Mouse (Mus musculus) erythroid progenitor cell, adult 5-6 weeks (primary cell): ENCODE results near the gene Pdzd3. TPM values are rescaled to one million over a fixed set of nuclear protein-coding genes. Genes with fewer than 3 reads are reported as not detected.
"Not testable (repeated sequence)": the region's sequence is repeated elsewhere in the genome, so short reads cannot be mapped to it uniquely, and the experiment has no call there.

Experiments used
- ATAC-seq: replicated peaks from 2 replicates; pipeline ENCODE4 v1.8.0; 2016; ENCODE audit warnings: moderate number of reproducible peaks, mild to moderate bottlenecking, moderate TSS enrichment, inconsistent platforms; ENCODE audit not compliant: poor library complexity, low FRiP score, severe bottlenecking
- total RNA-seq, 2 experiments: library from RNA; stranded (forward) in 1 of 2; stranded (reverse) in 1 of 2; fragments of 150-400 nt in 1 of 2; fragments of 186-747, 209-891 nt in 1 of 2; gene quantifications; 2 replicates each; pipeline versions ENCODE4 v1.2.3 to v1.2.4; 2015 to 2017; ENCODE audit warnings: low replicate concordance in 2 of 2

Gene Pdzd3
- not detected in 2 replicates for total RNA-seq (2015; ENCODE audit: low replicate concordance)
- total RNA-seq (2017; ENCODE audit: low replicate concordance): not detected in 2 replicates

- ATAC-seq: no peak
Observed at GRCm38 (mm10) chr9:44251314-44251713, at the start of gene Pdzd3. TSS of gene Pdzd3 (minus strand) at chr9:44251471.

- ATAC-seq: not testable (repeated sequence)
Observed at GRCm38 (mm10) chr9:44300001-44300400, 48.7 kb upstream of the Pdzd3 start.

- ATAC-seq: no peak
Observed at GRCm38 (mm10) chr9:44292490-44292889, 41.2 kb upstream of the Pdzd3 start.

- peak; percentile 32 for ATAC-seq
Observed at GRCm38 (mm10) chr9:44288959-44289291, 37.7 kb upstream of the Pdzd3 start.

- ATAC-seq: peak; percentile 74
Observed at GRCm38 (mm10) chr9:44288076-44288958, 37.0 kb upstream of the Pdzd3 start, which contains the start of gene Abcg4. TSS of gene Abcg4 (minus strand) at chr9:44288615.

GRCm38 (mm10) chr9:44287401-44288075, 36.3 kb upstream of the Pdzd3 start:
- peak; percentile 56 for ATAC-seq

GRCm38 (mm10) chr9:44287003-44287400, 35.7 kb upstream of the Pdzd3 start:
- ATAC-seq: peak; percentile 17; the same call in 1 of the 2 replicates

- ATAC-seq: peak; percentile 66
Observed at GRCm38 (mm10) chr9:44286256-44286850, 35.1 kb upstream of the Pdzd3 start.

GRCm38 (mm10) chr9:44283183-44283582, 31.9 kb upstream of the Pdzd3 start:
- ATAC-seq: no peak

- ATAC-seq: no peak
Observed at GRCm38 (mm10) chr9:44269973-44270372, 18.7 kb upstream of the Pdzd3 start.

GRCm38 (mm10) chr9:44269077-44269476, 17.8 kb upstream of the Pdzd3 start:
- no peak for ATAC-seq

- ATAC-seq: peak; percentile 70
Observed at GRCm38 (mm10) chr9:44268432-44268831, 17.2 kb upstream of the Pdzd3 start, which contains the start of gene Nlrx1. TSS of gene Nlrx1 (minus strand) at chr9:44268599.

GRCm38 (mm10) chr9:44268027-44268360, 16.7 kb upstream of the Pdzd3 start:
- peak; percentile 93 for ATAC-seq

GRCm38 (mm10) chr9:44267319-44268026, 16.2 kb upstream of the Pdzd3 start:
- no peak for ATAC-seq

GRCm38 (mm10) chr9:44266478-44267226, 15.4 kb upstream of the Pdzd3 start:
- no peak for ATAC-seq

GRCm38 (mm10) chr9:44261388-44261787, 10.1 kb upstream of the Pdzd3 start:
- no peak for ATAC-seq

- ATAC-seq: no peak
Observed at GRCm38 (mm10) chr9:44259014-44259413, 7.7 kb upstream of the Pdzd3 start.

GRCm38 (mm10) chr9:44256213-44256612, 4.9 kb upstream of the Pdzd3 start:
- no peak for ATAC-seq

GRCm38 (mm10) chr9:44255136-44255521, 3.9 kb upstream of the Pdzd3 start:
- ATAC-seq: no peak
